Mouse (Mus musculus): ENCODE results near the gene Ppp1cc. TPM values are rescaled to one million over a fixed set of nuclear protein-coding genes. Genes with fewer than 3 reads are reported as not detected.
A peak's percentile ranks its signal among the peaks of the same experiment; 100 is the strongest.

The Ppp1cc gene
- polyA plus RNA-seq, 1 experiment from 2014 or later, result 311 TPM

DNA sequence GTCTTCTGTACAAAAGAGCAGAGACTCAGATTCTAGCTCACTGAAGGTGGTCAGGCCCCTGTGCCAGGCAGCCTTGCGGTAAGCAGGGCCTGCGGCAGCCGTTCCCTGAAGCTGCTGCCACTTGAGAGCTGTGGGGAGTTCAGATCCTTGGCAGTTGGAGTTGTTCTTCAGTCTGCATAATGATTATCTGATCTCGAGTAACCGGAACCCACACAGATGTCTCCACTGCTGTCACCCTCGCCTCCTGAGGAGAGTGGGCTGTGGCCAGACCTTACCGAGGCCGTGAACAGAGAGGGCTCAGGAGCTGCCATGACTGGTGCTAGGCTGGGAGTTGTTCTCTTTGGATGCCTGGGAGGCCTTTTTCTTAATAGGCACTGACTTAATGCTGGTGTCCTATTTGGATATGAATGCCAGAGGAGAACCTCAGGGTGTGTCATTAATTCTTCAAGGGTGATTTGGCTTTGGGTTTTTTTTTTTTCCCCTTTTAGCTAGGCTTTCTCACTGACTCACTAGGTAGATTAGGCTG lies 8.6 kb downstream of the Ppp1cc start:
- no peak overlapping the region for H3K9ac ChIP-seq (replicated peaks; ENCODE audit: low read length)
- H3K36me3 ChIP-seq (replicated peaks; ENCODE audit: control insufficient read depth, insufficient read depth, low read depth, low read length), result peaks cover 22% of the 10 kb centered on the region
- WGBS, result 82% methylated on average over 8 of the region's 8 CpGs
- H3K27ac ChIP-seq (replicated peaks; ENCODE audit: low read depth, low read length), result no peak overlapping the region
- no peaks in the 10 kb centered on the region for H3K9me3 ChIP-seq (replicated peaks; ENCODE audit: control insufficient read depth, low read length)
- DNase-seq (ENCODE audit: low spot score) (no peak), ATAC-seq (replicated peaks; ENCODE audit: insufficient number of reproducible peaks, low FRiP score, low TSS enrichment, low read depth) (no peak)
- H3K4me3 ChIP-seq (ENCODE audit: low read depth, low read length), result no peak overlapping the region
- peaks cover 4% of the 10 kb centered on the region for H3K4me1 ChIP-seq (ENCODE audit: control insufficient read depth, insufficient read depth, low read length)
- H3K4me2 ChIP-seq (ENCODE audit: low read depth, low read length), result no peak overlapping the region
- no peaks in the 10 kb centered on the region for H3K27me3 ChIP-seq (ENCODE audit: control insufficient read depth, insufficient read depth, low read length)

DNA sequence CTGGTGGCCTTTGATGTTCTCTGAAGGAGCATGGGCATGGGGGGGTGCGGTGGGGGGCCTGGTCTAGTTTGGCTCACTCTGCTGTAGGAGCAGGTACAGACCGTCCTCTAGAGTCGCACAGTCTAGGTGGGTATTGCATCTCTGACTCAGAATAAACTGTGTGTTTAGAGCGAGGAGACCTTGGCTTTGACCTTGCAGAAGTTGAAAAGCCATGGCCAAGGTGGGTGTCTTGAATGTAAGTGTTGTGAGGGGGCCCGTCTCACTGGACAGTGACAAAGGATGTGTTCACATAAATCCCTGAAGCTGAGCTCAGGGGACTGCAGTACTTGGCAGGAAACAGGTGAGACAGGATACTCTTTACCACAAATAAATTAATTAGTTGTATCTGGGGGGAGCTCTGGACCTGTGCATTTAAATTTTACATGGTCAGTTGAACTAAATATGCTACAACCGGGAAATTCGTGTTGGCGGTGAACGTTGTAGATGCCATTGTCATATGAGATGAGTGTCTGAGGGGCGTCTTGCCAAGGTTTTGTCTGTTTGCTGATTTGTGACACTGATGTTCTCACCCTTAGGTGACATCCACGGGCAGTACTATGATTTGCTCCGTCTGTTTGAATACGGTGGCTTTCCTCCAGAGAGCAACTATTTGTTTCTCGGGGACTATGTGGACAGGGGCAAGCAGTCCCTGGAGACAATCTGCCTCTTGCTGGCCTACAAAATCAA lies 10.4 kb downstream of the Ppp1cc start:
- peaks cover 24% of the 10 kb centered on the region for H3K36me3 ChIP-seq (replicated peaks; ENCODE audit: control insufficient read depth, insufficient read depth, low read depth, low read length)
- no peaks in the 10 kb centered on the region for H3K9me3 ChIP-seq (replicated peaks; ENCODE audit: control insufficient read depth, low read length)

GRCm38 (mm10) chr5:122171058-122171457 lies 13.0 kb downstream of the Ppp1cc start:
- no peak for ATAC-seq (replicated peaks; ENCODE audit: insufficient number of reproducible peaks, low FRiP score, low TSS enrichment, low read depth)
- Histone ChIP-seq H3K27me3 (ENCODE audit: control insufficient read depth, insufficient read depth, low read length) (no peaks in the 10 kb centered on the region), H3K4me1 (ENCODE audit: control insufficient read depth, insufficient read depth, low read length) (no peaks in the 10 kb centered on the region), H3K9ac (replicated peaks; ENCODE audit: low read length) (no peak overlapping the region), H3K4me2 (ENCODE audit: low read depth, low read length) (no peak overlapping the region), H3K9me3 (replicated peaks; ENCODE audit: control insufficient read depth, low read length) (no peaks in the 10 kb centered on the region), H3K4me3 (ENCODE audit: low read depth, low read length) (no peak overlapping the region), H3K36me3 (replicated peaks; ENCODE audit: control insufficient read depth, insufficient read depth, low read depth, low read length) (peaks cover 21% of the 10 kb centered on the region), H3K27ac (replicated peaks; ENCODE audit: low read depth, low read length) (no peak overlapping the region)
- no peak for DNase-seq (ENCODE audit: low spot score)
- WGBS, result 93% methylated on average over 8 of the region's 8 CpGs

More for the DNA sequence above, 10.4 kb downstream of the Ppp1cc start:
- peaks cover 4% of the 10 kb centered on the region for H3K4me1 ChIP-seq (ENCODE audit: control insufficient read depth, insufficient read depth, low read length)
- H3K9ac ChIP-seq (replicated peaks; ENCODE audit: low read length), result no peak overlapping the region
- ATAC-seq (replicated peaks; ENCODE audit: insufficient number of reproducible peaks, low FRiP score, low TSS enrichment, low read depth) (no peak), DNase-seq (ENCODE audit: low spot score) (no peak)
- no peak overlapping the region for H3K4me3 ChIP-seq (ENCODE audit: low read depth, low read length)
- H3K27ac ChIP-seq (replicated peaks; ENCODE audit: low read depth, low read length), result no peak overlapping the region
- 92% methylated on average over 14 of the region's 14 CpGs for WGBS
- no peak overlapping the region for H3K4me2 ChIP-seq (ENCODE audit: low read depth, low read length)
- no peaks in the 10 kb centered on the region for H3K27me3 ChIP-seq (ENCODE audit: control insufficient read depth, insufficient read depth, low read length)

- Histone ChIP-seq H3K4me3 (ENCODE audit: low read depth, low read length) (no peak overlapping the region), H3K27ac (replicated peaks; ENCODE audit: low read depth, low read length) (no peak overlapping the region), H3K36me3 (replicated peaks; ENCODE audit: control insufficient read depth, insufficient read depth, low read depth, low read length) (peaks cover 21% of the 10 kb centered on the region), H3K27me3 (ENCODE audit: control insufficient read depth, insufficient read depth, low read length) (no peaks in the 10 kb centered on the region), H3K9ac (replicated peaks; ENCODE audit: low read length) (no peak overlapping the region), H3K4me2 (ENCODE audit: low read depth, low read length) (no peak overlapping the region), H3K9me3 (replicated peaks; ENCODE audit: control insufficient read depth, low read length) (no peaks in the 10 kb centered on the region), H3K4me1 (ENCODE audit: control insufficient read depth, insufficient read depth, low read length) (no peaks in the 10 kb centered on the region)
- DNase-seq (ENCODE audit: low spot score) (no peak), ATAC-seq (replicated peaks; ENCODE audit: insufficient number of reproducible peaks, low FRiP score, low TSS enrichment, low read depth) (no peak)
- 75% methylated on average over 2 of the region's 2 CpGs for WGBS
Observed at GRCm38 (mm10) chr5:122175402-122175801, 17.3 kb downstream of the Ppp1cc start.

DNA sequence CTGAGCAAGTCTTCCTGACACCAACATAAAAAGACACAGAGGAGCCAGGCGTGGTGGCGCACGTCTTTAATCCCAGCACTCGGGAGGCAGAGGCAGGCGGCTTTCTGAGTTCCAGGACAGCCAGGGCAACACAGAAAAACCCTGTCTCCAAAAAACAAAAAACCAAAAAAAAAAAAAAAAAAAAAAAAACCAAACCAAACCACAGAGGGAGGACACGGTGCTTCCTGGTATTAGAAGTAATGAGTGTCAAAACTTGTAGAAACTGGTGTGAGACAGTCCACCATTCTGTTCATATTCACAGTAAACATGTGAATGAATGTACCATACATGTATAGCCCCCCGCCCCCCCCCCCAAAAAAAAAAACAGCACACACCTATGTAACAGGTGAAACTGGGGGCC lies 17.9 kb downstream of the Ppp1cc start:
- ATAC-seq (replicated peaks; ENCODE audit: insufficient number of reproducible peaks, low FRiP score, low TSS enrichment, low read depth) (no peak), DNase-seq (ENCODE audit: low spot score) (no peak)
- Histone ChIP-seq H3K9me3 (replicated peaks; ENCODE audit: control insufficient read depth, low read length) (no peaks in the 10 kb centered on the region), H3K9ac (replicated peaks; ENCODE audit: low read length) (no peak overlapping the region), H3K4me3 (ENCODE audit: low read depth, low read length) (no peak overlapping the region), H3K4me2 (ENCODE audit: low read depth, low read length) (no peak overlapping the region), H3K4me1 (ENCODE audit: control insufficient read depth, insufficient read depth, low read length) (no peaks in the 10 kb centered on the region), H3K36me3 (replicated peaks; ENCODE audit: control insufficient read depth, insufficient read depth, low read depth, low read length) (peaks cover 17% of the 10 kb centered on the region), H3K27me3 (ENCODE audit: control insufficient read depth, insufficient read depth, low read length) (no peaks in the 10 kb centered on the region), H3K27ac (replicated peaks; ENCODE audit: low read depth, low read length) (no peak overlapping the region)
- WGBS, result 95% methylated on average over 7 of the region's 7 CpGs

DNA sequence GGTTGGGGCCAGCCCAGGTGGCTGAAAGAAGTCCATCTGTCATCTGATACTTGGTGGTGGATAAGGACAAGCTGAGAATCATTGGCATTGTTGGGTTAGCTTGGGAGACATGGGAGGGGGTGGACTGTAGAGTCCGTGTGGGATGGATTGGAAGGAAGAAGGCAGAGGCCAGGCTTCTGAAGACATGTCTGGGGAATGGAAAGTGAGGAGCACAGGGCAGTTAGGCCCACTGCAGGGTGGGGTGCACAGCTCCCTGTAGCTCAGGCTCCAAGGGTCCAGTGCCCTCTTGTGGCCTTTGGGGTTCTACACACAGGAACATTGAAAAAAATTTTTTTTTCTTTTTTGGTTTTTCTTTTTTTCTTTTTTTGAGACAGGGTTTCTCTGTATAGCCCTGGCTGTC lies 18.3 kb downstream of the Ppp1cc start:
- H3K9ac ChIP-seq (replicated peaks; ENCODE audit: low read length), result no peak overlapping the region
- DNase-seq (ENCODE audit: low spot score) (peak; percentile 71), ATAC-seq (replicated peaks; ENCODE audit: insufficient number of reproducible peaks, low FRiP score, low TSS enrichment, low read depth) (no peak)
- no peak overlapping the region for H3K4me3 ChIP-seq (ENCODE audit: low read depth, low read length)
- no peaks in the 10 kb centered on the region for H3K9me3 ChIP-seq (replicated peaks; ENCODE audit: control insufficient read depth, low read length)
- WGBS, result 35% methylated on average over 1 of the region's 1 CpGs
- no peaks in the 10 kb centered on the region for H3K4me1 ChIP-seq (ENCODE audit: control insufficient read depth, insufficient read depth, low read length)
- H3K4me2 ChIP-seq (ENCODE audit: low read depth, low read length), result no peak overlapping the region
- no peak overlapping the region for H3K27ac ChIP-seq (replicated peaks; ENCODE audit: low read depth, low read length)
- no peaks in the 10 kb centered on the region for H3K27me3 ChIP-seq (ENCODE audit: control insufficient read depth, insufficient read depth, low read length)
- H3K36me3 ChIP-seq (replicated peaks; ENCODE audit: control insufficient read depth, insufficient read depth, low read depth, low read length), result peaks cover 13% of the 10 kb centered on the region

DNA sequence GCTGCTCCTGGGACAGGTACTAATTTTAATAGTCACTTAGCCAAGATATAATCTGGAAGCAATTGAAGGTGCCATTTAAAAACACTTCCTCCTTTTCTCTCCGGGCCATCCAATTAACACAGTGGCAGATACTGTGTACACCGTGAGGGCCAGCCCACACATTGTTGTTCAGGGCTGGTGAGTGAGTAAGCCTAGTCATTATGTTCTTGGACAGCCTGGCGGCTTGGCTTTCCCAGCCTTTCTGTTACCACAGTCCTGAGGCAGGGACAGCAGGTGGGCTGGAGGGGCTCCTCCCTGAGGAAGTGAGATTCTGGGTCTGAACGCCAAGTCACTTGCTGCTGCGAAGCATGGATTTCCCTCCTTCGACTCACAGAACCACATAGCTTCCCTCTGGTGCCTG lies 21.6 kb downstream of the Ppp1cc start:
- H3K9me3 ChIP-seq (replicated peaks; ENCODE audit: control insufficient read depth, low read length), result no peaks in the 10 kb centered on the region
- no peak overlapping the region for H3K4me2 ChIP-seq (ENCODE audit: low read depth, low read length)
- H3K36me3 ChIP-seq (replicated peaks; ENCODE audit: control insufficient read depth, insufficient read depth, low read depth, low read length), result peaks cover 7% of the 10 kb centered on the region; the same call in 1 of the 2 replicates
- ATAC-seq (replicated peaks; ENCODE audit: insufficient number of reproducible peaks, low FRiP score, low TSS enrichment, low read depth) (no peak; the same call in 1 of the 2 replicates), DNase-seq (ENCODE audit: low spot score) (no peak)
- no peak overlapping the region for H3K4me3 ChIP-seq (ENCODE audit: low read depth, low read length)
- 53% methylated on average over 6 of the region's 6 CpGs for WGBS
- H3K9ac ChIP-seq (replicated peaks; ENCODE audit: low read length), result no peak overlapping the region
- no peak overlapping the region for H3K27ac ChIP-seq (replicated peaks; ENCODE audit: low read depth, low read length)
- H3K27me3 ChIP-seq (ENCODE audit: control insufficient read depth, insufficient read depth, low read length), result no peaks in the 10 kb centered on the region
- H3K4me1 ChIP-seq (ENCODE audit: control insufficient read depth, insufficient read depth, low read length), result no peaks in the 10 kb centered on the region

GRCm38 (mm10) chr5:122184283-122184806 lies 26.3 kb downstream of the Ppp1cc start:
- Histone ChIP-seq H3K9me3 (replicated peaks; ENCODE audit: control insufficient read depth, low read length) (no peaks in the 10 kb centered on the region), H3K4me3 (ENCODE audit: low read depth, low read length) (no peak overlapping the region), H3K27me3 (ENCODE audit: control insufficient read depth, insufficient read depth, low read length) (no peaks in the 10 kb centered on the region), H3K27ac (replicated peaks; ENCODE audit: low read depth, low read length) (no peak overlapping the region), H3K36me3 (replicated peaks; ENCODE audit: control insufficient read depth, insufficient read depth, low read depth, low read length) (no peaks in the 10 kb centered on the region), H3K4me1 (ENCODE audit: control insufficient read depth, insufficient read depth, low read length) (no peaks in the 10 kb centered on the region), H3K4me2 (ENCODE audit: low read depth, low read length) (no peak overlapping the region), H3K9ac (replicated peaks; ENCODE audit: low read length) (no peak overlapping the region)
- WGBS, result 88% methylated on average over 7 of the region's 7 CpGs
- ATAC-seq (replicated peaks; ENCODE audit: insufficient number of reproducible peaks, low FRiP score, low TSS enrichment, low read depth), result no peak
- no peak for DNase-seq (ENCODE audit: low spot score)

All from embryonic facial prominence, embryonic 11.5 days (tissue).